Mouse (Mus musculus) hindbrain, embryonic 11.5 days (tissue): ENCODE data around the gene Nxpe3. TPM values are rescaled to one million over a fixed set of nuclear protein-coding genes. Genes with fewer than 3 reads are reported as not detected.

Source experiments
- ATAC-seq: fragments of 200-750 bp; cut with Nextera tagmentation; 2 replicates; pipeline ENCODE4 v1.8.0; 2017; ENCODE audit warnings: mild to moderate bottlenecking, moderate TSS enrichment, moderate library complexity; ENCODE audit not compliant: low FRiP score
- DNase-seq: peaks from one replicate; pipeline ENCODE4 v3.0.0-alpha.2; 2015; ENCODE audit warnings: low spot score
- H3K27ac ChIP-seq: fragments of 300-500 bp; sonication (generic); 2 replicates; pipeline ENCODE4 v1.5.1; 2014; ENCODE audit warnings: mild to moderate bottlenecking, low read depth, low read length
- H3K27me3 ChIP-seq: fragments of 300-500 bp; sonication (generic); 2 replicates; pipeline ENCODE4 v1.6.1; 2014; ENCODE audit warnings: mild to moderate bottlenecking, low read length, moderate library complexity, mixed read lengths; ENCODE audit not compliant: control insufficient read depth, insufficient read depth
- H3K36me3 ChIP-seq: fragments of 300-500 bp; sonication (generic); 2 replicates; pipeline ENCODE4 v1.6.1; 2014; ENCODE audit warnings: mild to moderate bottlenecking, low read length, moderate library complexity, mixed read lengths; ENCODE audit not compliant: control insufficient read depth, insufficient read depth
- H3K4me1 ChIP-seq: fragments of 300-500 bp; sonication (generic); replicated peaks from 2 replicates; pipeline ENCODE4 v1.6.1; 2014; ENCODE audit warnings: low read length, mixed read lengths; ENCODE audit not compliant: control insufficient read depth, insufficient read depth
- H3K4me2 ChIP-seq: fragments of 300-500 bp; sonication (generic); replicated peaks from 2 replicates; pipeline ENCODE4 v1.6.1; 2014; ENCODE audit warnings: mild to moderate bottlenecking, low read depth, low read length
- H3K4me3 ChIP-seq: fragments of 300-500 bp; sonication (generic); 2 replicates; pipeline ENCODE4 v1.5.1; 2014; ENCODE audit warnings: low read depth, low read length
- H3K9ac ChIP-seq: fragments of 300-500 bp; sonication (generic); 2 replicates; pipeline ENCODE4 v1.6.1; 2014; ENCODE audit warnings: low read depth, low read length
- H3K9me3 ChIP-seq: fragments of 300-500 bp; sonication (generic); 2 replicates; pipeline ENCODE4 v1.6.1; 2016; ENCODE audit warnings: low read length; ENCODE audit not compliant: control insufficient read depth
- WGBS: fragments of 180-500 bp; shearing (Covaris S2); extraction: QIAGEN DNeasy Blood & Tissue Kit; methylation state at CpG from one replicate; pipeline ENCODE4 v1.1.7; 2014; 5-methylcytosine and 5-hydroxymethylcytosine counted together
- polyA plus RNA-seq: library from polyadenylated mRNA; unstranded; fragments of >200 nt; fragmentation: Nextera tagmentation; extraction: Ambion mirVana; gene quantifications from 2 replicates; pipeline ENCODE4 v1.2.1, GENCODE M21; 2014

The Nxpe3 gene
- polyA plus RNA-seq, 1 experiment from 2014 or later: 1.0 TPM

DNA sequence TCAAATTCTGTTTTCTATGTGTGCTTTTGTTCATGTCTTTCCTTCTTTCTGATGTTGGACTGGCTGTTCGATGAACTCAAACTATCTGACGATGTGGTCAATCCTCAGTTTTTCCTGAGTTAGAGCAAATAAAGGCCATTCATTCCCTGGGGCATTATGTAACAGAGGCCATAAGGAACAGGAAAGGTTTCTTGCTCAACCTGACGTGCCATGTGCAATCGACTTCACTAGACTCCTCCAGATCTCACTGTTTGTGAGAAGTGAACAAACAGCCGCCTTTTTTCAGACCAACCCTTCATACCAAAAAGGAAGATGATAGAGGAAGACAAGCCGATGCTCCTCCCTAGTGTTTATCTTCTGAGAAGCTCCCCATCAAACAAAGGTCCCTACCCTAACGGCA is 104.8 kb downstream of the Nxpe3 start:
- DNase-seq (no peak), ATAC-seq (no peak)
- Histone ChIP-seq H3K9me3 (no peaks in the 10 kb centered on the region), H3K36me3 (no peaks in the 10 kb centered on the region), H3K9ac (no peak overlapping the region), H3K27me3 (no peaks in the 10 kb centered on the region), H3K4me1 (no peaks in the 10 kb centered on the region), H3K4me3 (no peak overlapping the region), H3K4me2 (no peak overlapping the region), H3K27ac (no peak overlapping the region)
- 91% methylated on average over 7 of the region's 7 CpGs for WGBS

Other genes with a start within 250 kb of the Nxpe3 start
- gene Nfkbiz, start 56.4 kb downstream of the Nxpe3 start, polyA plus RNA-seq: 1.5 and 1.6 TPM in 2 replicates
- 18.7 and 23.0 TPM in 2 replicates for gene Cep97, start 39.6 kb upstream of the Nxpe3 start, polyA plus RNA-seq
- gene Rpl24, start 71.0 kb upstream of the Nxpe3 start, polyA plus RNA-seq: 787 and 791 TPM in 2 replicates
- 15.0 and 20.9 TPM in 2 replicates for gene Zbtb11, start 78.6 kb upstream of the Nxpe3 start, polyA plus RNA-seq
- 325 and 347 TPM in 2 replicates for gene Pcnp, start 134.5 kb upstream of the Nxpe3 start, polyA plus RNA-seq
- 29.4 and 30.3 TPM in 2 replicates for gene Trmt10c, start 142.5 kb upstream of the Nxpe3 start, polyA plus RNA-seq
- gene Senp7, start 153.1 kb upstream of the Nxpe3 start, polyA plus RNA-seq: 41.3 and 61.2 TPM in 2 replicates